Mouse (Mus musculus): ENCODE results near the gene Podn. TPM values are rescaled to one million over a fixed set of nuclear protein-coding genes. Genes with fewer than 3 reads are reported as not detected.
"Not testable (repeated sequence)": the region's sequence is repeated elsewhere in the genome, so short reads cannot be mapped to it uniquely, and the experiment has no call there.

Podn gene
- total and polyA plus RNA-seq, 2 experiments from 2014 or later = 1.2 to 4.0 TPM

DNA sequence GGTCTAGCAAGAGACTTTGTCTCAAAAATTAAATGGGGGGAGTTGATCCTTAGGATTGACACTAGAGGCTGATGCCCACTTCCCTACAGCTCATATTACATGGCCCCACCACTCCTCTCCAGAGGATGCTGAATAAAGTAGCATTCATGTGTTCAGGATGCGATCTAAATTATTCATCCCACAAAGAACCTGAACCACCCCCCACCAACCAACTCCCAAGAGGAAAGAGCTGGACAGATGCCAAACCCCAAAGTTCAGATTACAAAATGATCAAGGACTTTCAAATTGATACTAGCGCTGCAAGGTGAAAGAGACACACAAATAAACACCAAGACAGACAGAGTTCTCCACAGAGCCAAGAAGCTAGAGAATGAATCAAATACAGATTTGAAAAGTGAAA, 16.5 kb downstream of the Podn start:
- 38% methylated on average over 2 of the region's 2 CpGs for WGBS
- no peak for TF ChIP-seq CTCF (IDR thresholded peaks at IDR 0.05; ENCODE audit: low read depth)

DNA sequence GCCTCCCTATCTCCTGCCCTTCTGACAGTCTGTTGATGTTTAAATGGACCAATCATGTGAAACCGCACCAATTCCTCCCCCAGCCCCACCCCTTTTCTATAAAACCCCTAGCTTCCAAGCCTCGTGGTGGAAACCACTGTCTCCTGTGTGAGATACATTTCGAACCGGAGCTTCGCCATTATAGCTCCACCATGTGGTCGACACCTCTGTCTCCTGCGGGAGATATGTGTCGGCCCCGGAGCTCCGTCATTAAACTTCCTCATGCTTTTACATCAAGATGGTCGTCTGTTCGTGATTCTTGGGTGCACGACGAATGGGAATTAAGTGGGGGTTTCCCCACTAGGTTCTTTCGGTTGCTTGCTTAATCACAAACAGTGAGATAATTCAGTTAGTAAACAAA, 17.1 kb downstream of the Podn start:
- not testable (repeated sequence) for H3K27me3 ChIP-seq (ENCODE audit: insufficient read depth, low read length); DNase-seq (ENCODE audit: low spot score); H3K9ac ChIP-seq (replicated peaks; ENCODE audit: low read length); H3K9me3 ChIP-seq (ENCODE audit: low read length); H3K27ac ChIP-seq; H3K4me2 ChIP-seq (ENCODE audit: low read depth, low read length); H3K4me3 ChIP-seq (ENCODE audit: low read length); H3K4me1 ChIP-seq (ENCODE audit: insufficient read depth, low read length); H3K36me3 ChIP-seq (ENCODE audit: insufficient read depth, low read length); ATAC-seq
- WGBS = 81% methylated on average over 15 of the region's 15 CpGs
- TF ChIP-seq CTCF (IDR thresholded peaks at IDR 0.05; ENCODE audit: low read depth) = peak; percentile 23; the same call in 1 of the 2 replicates

More for the DNA sequence above, 16.5 kb downstream of the Podn start:
- no peak for DNase-seq (ENCODE audit: low spot score)
- H3K27me3 ChIP-seq (ENCODE audit: insufficient read depth, low read length) = no peaks in the 10 kb centered on the region
- no peaks in the 10 kb centered on the region for H3K9me3 ChIP-seq (ENCODE audit: low read length)
- no peak overlapping the region for H3K4me3 ChIP-seq (ENCODE audit: low read length)
- no peaks in the 10 kb centered on the region for H3K4me1 ChIP-seq (ENCODE audit: insufficient read depth, low read length)
- no peak for ATAC-seq
- H3K27ac ChIP-seq = no peak overlapping the region
- H3K4me2 ChIP-seq (ENCODE audit: low read depth, low read length) = no peak overlapping the region
- no peaks in the 10 kb centered on the region for H3K36me3 ChIP-seq (ENCODE audit: insufficient read depth, low read length)
- no peak overlapping the region for H3K9ac ChIP-seq (replicated peaks; ENCODE audit: low read length)

DNA sequence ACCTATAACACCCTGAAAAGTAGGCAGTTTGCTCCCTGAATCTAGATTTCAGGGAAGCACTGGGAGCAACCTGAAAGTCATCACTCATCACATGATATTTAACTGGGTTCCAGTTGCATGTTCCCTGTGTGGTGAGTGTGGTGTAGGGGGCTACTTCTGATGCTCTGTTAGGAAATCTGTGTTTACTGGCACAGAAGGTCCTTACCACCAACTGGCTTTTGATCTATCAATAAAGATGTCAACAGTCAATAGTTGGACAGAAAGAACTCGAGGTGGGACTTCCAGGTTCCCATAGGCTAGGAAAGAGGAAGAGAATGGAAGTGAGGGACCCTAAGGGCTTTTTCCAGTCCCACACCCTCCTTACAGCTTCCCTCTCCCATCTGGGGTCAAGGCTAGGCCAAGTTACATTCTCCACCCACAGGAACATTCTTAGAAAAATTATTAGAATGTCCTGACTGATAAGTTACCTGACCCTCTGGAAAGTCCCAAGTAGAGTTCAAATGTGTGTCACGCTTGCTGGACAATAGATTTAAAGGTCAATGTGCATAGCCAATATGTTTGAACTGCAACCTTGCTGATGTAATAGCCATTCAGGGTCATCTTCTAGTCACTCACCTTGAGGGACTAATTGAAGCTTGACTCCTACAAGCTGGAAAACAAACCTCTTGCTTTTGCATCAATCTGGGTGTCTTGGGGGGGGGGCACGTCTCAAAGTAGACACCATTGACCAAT, 18.9 kb downstream of the Podn start:
- H3K9me3 ChIP-seq (ENCODE audit: low read length) = no peaks in the 10 kb centered on the region
- H3K4me2 ChIP-seq (ENCODE audit: low read depth, low read length) = no peak overlapping the region
- DNase-seq (ENCODE audit: low spot score) (no peak), ATAC-seq (no peak)
- H3K4me1 ChIP-seq (ENCODE audit: insufficient read depth, low read length) = no peaks in the 10 kb centered on the region
- no peak overlapping the region for H3K4me3 ChIP-seq (ENCODE audit: low read length)
- WGBS = 85% methylated on average over 3 of the region's 3 CpGs
- no peak overlapping the region for H3K9ac ChIP-seq (replicated peaks; ENCODE audit: low read length)
- no peak for TF ChIP-seq CTCF (IDR thresholded peaks at IDR 0.05; ENCODE audit: low read depth)
- no peaks in the 10 kb centered on the region for H3K27me3 ChIP-seq (ENCODE audit: insufficient read depth, low read length)
- H3K36me3 ChIP-seq (ENCODE audit: insufficient read depth, low read length) = no peaks in the 10 kb centered on the region
- no peak overlapping the region for H3K27ac ChIP-seq

DNA sequence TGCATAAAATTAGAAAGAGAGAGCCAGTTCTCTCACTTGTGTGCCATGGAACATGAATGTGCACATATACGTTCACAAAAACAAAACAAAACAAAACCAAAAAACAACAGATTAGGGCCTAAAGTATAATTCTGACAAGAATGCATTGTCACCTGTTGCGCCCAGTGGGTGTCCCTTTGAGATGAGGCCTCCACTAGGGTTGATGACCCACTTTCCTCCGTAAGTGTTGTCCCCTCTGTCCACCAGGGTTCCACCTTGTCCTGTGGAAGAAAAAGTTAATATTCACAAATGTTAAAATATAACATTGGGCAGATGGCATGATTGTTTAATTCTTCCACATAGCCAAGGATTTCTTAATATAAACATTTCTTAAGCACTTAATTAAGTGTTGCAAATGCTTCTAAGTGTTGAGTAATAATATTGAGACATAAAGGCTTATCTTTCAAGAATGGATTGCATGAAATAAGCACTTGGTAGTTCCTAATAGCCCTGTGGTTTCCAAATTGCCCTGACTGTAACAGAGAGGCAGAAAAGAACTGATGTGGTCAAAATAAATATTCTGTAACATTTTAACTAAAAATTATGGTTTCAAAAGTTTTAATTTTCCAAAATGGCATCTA, 21.9 kb downstream of the Podn start:
- 86% methylated on average over 3 of the region's 3 CpGs for WGBS
- no peak overlapping the region for H3K4me3 ChIP-seq (ENCODE audit: low read length)
- DNase-seq (ENCODE audit: low spot score) = no peak
- no peak overlapping the region for H3K4me2 ChIP-seq (ENCODE audit: low read depth, low read length)
- H3K27me3 ChIP-seq (ENCODE audit: insufficient read depth, low read length) = no peaks in the 10 kb centered on the region
- 0 out of 2 replicates have a peak, but pooled peaks cover 3% of the 10 kb centered on the region for H3K4me1 ChIP-seq (ENCODE audit: insufficient read depth, low read length)
- no peaks in the 10 kb centered on the region for H3K9me3 ChIP-seq (ENCODE audit: low read length)
- no peak for ATAC-seq
- no peak overlapping the region for H3K27ac ChIP-seq
- no peaks in the 10 kb centered on the region for H3K36me3 ChIP-seq (ENCODE audit: insufficient read depth, low read length)
- H3K9ac ChIP-seq (replicated peaks; ENCODE audit: low read length) = no peak overlapping the region
- no peak for TF ChIP-seq CTCF (IDR thresholded peaks at IDR 0.05; ENCODE audit: low read depth)

DNA sequence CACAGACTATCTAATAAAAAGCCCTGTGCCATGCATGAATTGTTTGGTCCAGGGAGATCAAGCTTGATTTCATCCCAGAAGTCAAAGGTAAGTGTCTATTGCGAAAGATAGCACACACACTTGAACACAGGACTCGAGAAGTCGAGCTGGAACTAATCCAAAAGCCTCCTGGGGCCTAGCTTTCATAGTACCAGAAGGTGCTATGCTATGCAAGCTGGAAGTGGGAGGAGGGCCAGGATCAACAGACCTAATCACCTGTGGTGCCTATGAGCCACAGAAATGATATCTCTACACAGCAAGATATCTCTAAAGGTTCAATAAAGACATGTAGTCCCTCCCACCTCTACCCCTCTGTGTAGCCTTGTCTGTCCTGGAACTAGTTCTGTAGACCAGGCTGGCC, 24.2 kb downstream of the Podn start:
- no peaks in the 10 kb centered on the region for H3K27me3 ChIP-seq (ENCODE audit: insufficient read depth, low read length)
- H3K9ac ChIP-seq (replicated peaks; ENCODE audit: low read length) = no peak overlapping the region
- no peak overlapping the region for H3K27ac ChIP-seq
- WGBS = 91% methylated on average over 3 of the region's 3 CpGs
- DNase-seq (ENCODE audit: low spot score) (no peak), ATAC-seq (no peak)
- TF ChIP-seq CTCF (IDR thresholded peaks at IDR 0.05; ENCODE audit: low read depth) = no peak
- H3K9me3 ChIP-seq (ENCODE audit: low read length) = no peaks in the 10 kb centered on the region
- H3K36me3 ChIP-seq (ENCODE audit: insufficient read depth, low read length) = 0 out of 2 replicates have a peak, but pooled peaks cover 6% of the 10 kb centered on the region
- no peak overlapping the region for H3K4me3 ChIP-seq (ENCODE audit: low read length)
- no peak overlapping the region for H3K4me2 ChIP-seq (ENCODE audit: low read depth, low read length)
- 0 out of 2 replicates have a peak, but pooled peaks cover 3% of the 10 kb centered on the region for H3K4me1 ChIP-seq (ENCODE audit: insufficient read depth, low read length)

DNA sequence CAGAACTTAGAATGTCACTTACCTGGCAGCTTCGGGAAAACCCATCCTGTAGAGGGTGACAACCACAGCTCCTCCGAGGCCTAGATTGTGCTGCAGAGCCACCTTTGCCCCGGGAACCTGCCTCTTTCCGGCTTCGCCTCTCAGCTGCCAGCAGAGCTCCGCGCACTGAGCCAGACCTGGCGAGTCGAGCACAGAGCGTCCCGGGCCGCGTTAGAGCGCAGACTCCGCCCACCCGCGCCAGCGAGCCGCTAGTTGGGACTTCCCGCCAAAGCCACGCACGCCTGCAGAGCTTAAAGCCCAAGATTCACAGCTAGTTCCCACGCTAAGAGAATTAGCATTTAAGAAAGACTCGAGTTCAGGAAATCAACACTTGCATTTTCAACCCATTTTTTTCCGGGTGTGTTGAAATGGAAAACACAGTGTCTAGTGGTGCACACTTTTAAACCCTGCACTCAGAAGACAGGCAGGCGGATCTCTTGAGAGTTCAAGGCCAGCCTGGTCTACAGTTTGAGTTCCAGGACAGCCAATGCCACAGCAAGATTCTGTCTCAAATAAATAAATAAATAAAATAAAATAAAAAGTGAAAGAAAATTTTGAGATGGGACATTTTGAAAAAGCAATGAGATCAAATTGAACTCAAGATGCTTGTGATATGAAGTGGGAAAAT, 24.9 kb downstream of the Podn start:
- 2% methylated on average over 26 of the region's 26 CpGs for WGBS
- H3K4me1 ChIP-seq (ENCODE audit: insufficient read depth, low read length) = 0 out of 2 replicates have a peak, but pooled peaks cover 3% of the 10 kb centered on the region
- H3K9me3 ChIP-seq (ENCODE audit: low read length) = no peaks in the 10 kb centered on the region
- no peak overlapping the region for H3K27ac ChIP-seq
- TF ChIP-seq CTCF (IDR thresholded peaks at IDR 0.05; ENCODE audit: low read depth) = no peak
- peak overlapping the region; percentile 45 for H3K4me3 ChIP-seq (ENCODE audit: low read length)
- DNase-seq (ENCODE audit: low spot score) = peak; percentile 97
- 0 out of 2 replicates have a peak, but pooled peaks cover 6% of the 10 kb centered on the region for H3K36me3 ChIP-seq (ENCODE audit: insufficient read depth, low read length)
- ATAC-seq = peak; percentile 96
- H3K27me3 ChIP-seq (ENCODE audit: insufficient read depth, low read length) = no peaks in the 10 kb centered on the region
- H3K4me2 ChIP-seq (ENCODE audit: low read depth, low read length) = peak overlapping the region; percentile 66
- peak overlapping the region; percentile 37; the same call in 1 of the 2 replicates for H3K9ac ChIP-seq (replicated peaks; ENCODE audit: low read length)

All from hindbrain, postnatal 0 days (tissue).